Mouse (Mus musculus): Measurements from ENCODE around the gene Olfr1496. TPM values are rescaled to one million over a fixed set of nuclear protein-coding genes. Genes with fewer than 3 reads are reported as not detected.

Olfr1496 gene
- polyA plus RNA-seq, 1 experiment from 2014 or later, result not detected

Other genes starting within 250 kb of the Olfr1496 start
- not detected in 2 replicates for gene Olfr1480, start 250.0 kb upstream of the Olfr1496 start, polyA plus RNA-seq (2016; fragmentation: Nextera tagmentation; extraction: Ambion mirVana)
- gene Olfr1484, start 194.4 kb upstream of the Olfr1496 start, polyA plus RNA-seq (2016; fragmentation: Nextera tagmentation; extraction: Ambion mirVana), result not detected in 2 replicates
- gene Olfr1487, start 160.5 kb upstream of the Olfr1496 start, polyA plus RNA-seq (2016; fragmentation: Nextera tagmentation; extraction: Ambion mirVana), result not detected in 2 replicates
- not detected in 2 replicates for gene Olfr1489, start 146.3 kb upstream of the Olfr1496 start, polyA plus RNA-seq (2016; fragmentation: Nextera tagmentation; extraction: Ambion mirVana)
- gene Olfr1490, start 126.8 kb upstream of the Olfr1496 start, polyA plus RNA-seq (2016; fragmentation: Nextera tagmentation; extraction: Ambion mirVana), result not detected in 2 replicates
- not detected in 2 replicates for gene Olfr1491, start 80.6 kb upstream of the Olfr1496 start, polyA plus RNA-seq (2016; fragmentation: Nextera tagmentation; extraction: Ambion mirVana)
- not detected in 2 replicates for gene Olfr1493-ps1, start 54.6 kb upstream of the Olfr1496 start, polyA plus RNA-seq (2016; fragmentation: Nextera tagmentation; extraction: Ambion mirVana)
- gene Olfr1494, start 38.1 kb upstream of the Olfr1496 start, polyA plus RNA-seq (2016; fragmentation: Nextera tagmentation; extraction: Ambion mirVana), result not detected in 2 replicates
- not detected in 2 replicates for gene Olfr1495, start 13.3 kb upstream of the Olfr1496 start, polyA plus RNA-seq (2016; fragmentation: Nextera tagmentation; extraction: Ambion mirVana)
- gene Olfr1497, start 20.3 kb downstream of the Olfr1496 start, polyA plus RNA-seq (2016; fragmentation: Nextera tagmentation; extraction: Ambion mirVana), result not detected in 2 replicates
- not detected in 2 replicates for gene Olfr1499, start 41.6 kb downstream of the Olfr1496 start, polyA plus RNA-seq (2016; fragmentation: Nextera tagmentation; extraction: Ambion mirVana)
- not detected in 2 replicates for gene Olfr1500, start 52.6 kb downstream of the Olfr1496 start, polyA plus RNA-seq (2016; fragmentation: Nextera tagmentation; extraction: Ambion mirVana)
- gene Olfr1501, start 72.8 kb downstream of the Olfr1496 start, polyA plus RNA-seq (2016; fragmentation: Nextera tagmentation; extraction: Ambion mirVana), result not detected in 2 replicates
- gene Olfr1502, start 83.9 kb downstream of the Olfr1496 start, polyA plus RNA-seq (2016; fragmentation: Nextera tagmentation; extraction: Ambion mirVana), result not detected in 2 replicates
- not detected in 2 replicates for gene Olfr1504, start 120.0 kb downstream of the Olfr1496 start, polyA plus RNA-seq (2016; fragmentation: Nextera tagmentation; extraction: Ambion mirVana)
- not detected in 2 replicates for gene Olfr1505, start 135.7 kb downstream of the Olfr1496 start, polyA plus RNA-seq (2016; fragmentation: Nextera tagmentation; extraction: Ambion mirVana)